Mouse (Mus musculus) midbrain, postnatal 0 days (tissue): ENCODE data around the gene Arhgef17. TPM values are rescaled to one million over a fixed set of nuclear protein-coding genes. Genes with fewer than 3 reads are reported as not detected.

Experiments
- ATAC-seq: fragments of 200-750 bp; cut with Nextera tagmentation; 2 replicates; pipeline ENCODE4 v1.8.0; 2017; ENCODE audit warnings: moderate number of reproducible peaks, mild to moderate bottlenecking, moderate TSS enrichment, moderate library complexity; ENCODE audit not compliant: low FRiP score
- DNase-seq: peaks from one replicate; pipeline ENCODE4 v3.0.0-alpha.2; 2015; ENCODE audit warnings: low spot score
- H3K27ac ChIP-seq: fragments of 300-500 bp; sonication (generic); 2 replicates; pipeline ENCODE4 v1.5.1; 2014; ENCODE audit warnings: low read depth, mild to moderate bottlenecking, low read length, mixed read lengths
- H3K27me3 ChIP-seq: fragments of 300-500 bp; sonication (generic); 2 replicates; pipeline ENCODE4 v1.6.1; 2014; ENCODE audit warnings: low read length, control low read depth, mixed read lengths; ENCODE audit not compliant: insufficient read depth
- H3K36me3 ChIP-seq: fragments of 300-500 bp; sonication (generic); 2 replicates; pipeline ENCODE4 v1.6.1; 2014; ENCODE audit warnings: low read length, control low read depth, mixed read lengths; ENCODE audit not compliant: insufficient read depth
- H3K4me1 ChIP-seq: fragments of 300-500 bp; sonication (generic); 2 replicates; pipeline ENCODE4 v1.6.1; 2014; ENCODE audit warnings: mild to moderate bottlenecking, control low read depth, antibody characterized with exemption, low read length, mixed read lengths; ENCODE audit not compliant: insufficient read depth
- H3K4me2 ChIP-seq: fragments of 300-500 bp; sonication (generic); 2 replicates; pipeline ENCODE4 v1.6.1; 2014; ENCODE audit warnings: low read depth, mild to moderate bottlenecking, low read length, mixed read lengths; ENCODE audit not compliant: poor library complexity, severe bottlenecking
- H3K4me3 ChIP-seq: fragments of 300-500 bp; sonication (generic); 2 replicates; pipeline ENCODE4 v1.5.1; 2014; ENCODE audit warnings: low read depth, mild to moderate bottlenecking, low read length, moderate library complexity
- H3K9ac ChIP-seq: fragments of 300-500 bp; sonication (generic); replicated peaks from 2 replicates; pipeline ENCODE4 v1.6.1; 2014; ENCODE audit warnings: mild to moderate bottlenecking, low read length, moderate library complexity, mixed read lengths; ENCODE audit not compliant: poor library complexity, severe bottlenecking
- H3K9me3 ChIP-seq: fragments of 300-500 bp; sonication (generic); 2 replicates; pipeline ENCODE4 v1.6.1; 2016; ENCODE audit warnings: low read length, control low read depth
- CTCF ChIP-seq: IDR thresholded peaks from 2 replicates; pipeline ENCODE4 v1.5.1; 2016; ENCODE audit warnings: antibody characterized with exemption, mild to moderate bottlenecking
- WGBS: fragments of 180-500 bp; shearing (Covaris S2); extraction: QIAGEN DNeasy Blood & Tissue Kit; methylation state at CpG from one replicate; pipeline ENCODE4 v1.1.7; 2014; 5-methylcytosine and 5-hydroxymethylcytosine counted together
- polyA plus RNA-seq: library from polyadenylated mRNA; unstranded; fragments of >200 nt; fragmentation: Nextera tagmentation; extraction: Ambion mirVana; gene quantifications from 2 replicates; pipeline ENCODE4 v1.2.1, GENCODE M21; 2015
- total RNA-seq: library from RNA; depleted of rRNA; stranded (reverse); fragments of >200 nt; gene quantifications from 2 replicates; pipeline ENCODE4 v1.2.3, GENCODE M21; 2014

The Arhgef17 gene
- total and polyA plus RNA-seq, 2 experiments from 2014 or later, result 16.3 to 89.1 TPM

DNA sequence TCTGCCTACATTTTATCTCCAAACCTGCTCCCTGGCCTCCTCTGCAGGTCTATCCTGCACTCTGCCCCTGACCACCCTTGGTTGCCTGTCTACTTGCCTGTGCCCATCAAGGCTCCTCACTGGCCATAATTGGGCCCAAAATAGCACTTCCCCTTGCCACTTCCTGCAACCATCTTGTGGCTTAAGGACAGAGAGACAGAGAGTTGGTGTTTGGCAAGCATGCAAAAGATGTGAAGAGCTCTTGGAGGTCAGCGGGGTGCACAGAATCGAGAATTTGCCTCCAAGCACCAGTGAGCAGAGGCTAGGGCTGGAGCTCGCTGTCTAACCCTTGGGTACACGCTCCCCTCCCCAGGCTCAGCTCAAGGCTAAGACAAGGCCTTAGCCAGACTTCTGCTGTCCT lies 63.4 kb downstream of the Arhgef17 start:
- H3K36me3 ChIP-seq, result peaks cover 9% of the 10 kb centered on the region
- no peaks in the 10 kb centered on the region for H3K27me3 ChIP-seq
- no peak overlapping the region for H3K4me3 ChIP-seq
- no peaks in the 10 kb centered on the region for H3K4me1 ChIP-seq
- WGBS, result 67% methylated on average over 4 of the region's 4 CpGs
- ATAC-seq, result no peak
- H3K4me2 ChIP-seq, result no peak overlapping the region
- no peak overlapping the region for H3K27ac ChIP-seq
- H3K9ac ChIP-seq, result no peak overlapping the region
- H3K9me3 ChIP-seq, result no peaks in the 10 kb centered on the region
- DNase-seq, result no peak
- TF ChIP-seq CTCF, result no peak

DNA sequence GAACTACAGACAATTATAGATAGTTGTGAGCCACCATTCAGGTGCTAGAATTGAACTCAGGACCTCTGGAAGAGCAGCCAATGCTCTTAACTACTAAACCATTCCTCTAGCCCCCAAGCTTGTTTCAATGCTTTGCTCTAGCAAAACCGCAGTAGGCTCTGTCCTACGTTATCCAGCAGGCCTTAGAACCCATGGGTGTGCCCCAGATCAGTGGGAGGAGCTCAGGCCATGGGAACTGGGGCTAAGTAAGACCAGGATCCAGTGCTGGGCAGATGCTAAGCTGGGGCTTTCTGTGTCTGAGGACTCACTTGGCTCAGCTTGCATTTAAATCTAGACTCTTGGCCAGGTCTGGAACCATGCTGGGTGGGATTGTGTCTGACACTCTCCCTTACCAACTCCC lies 64.3 kb downstream of the Arhgef17 start:
- H3K9ac ChIP-seq, result no peak overlapping the region
- H3K4me1 ChIP-seq, result no peaks in the 10 kb centered on the region
- H3K9me3 ChIP-seq, result no peaks in the 10 kb centered on the region
- no peak overlapping the region for H3K27ac ChIP-seq
- TF ChIP-seq CTCF, result no peak
- ATAC-seq (no peak), DNase-seq (no peak)
- WGBS, result 69% methylated on average over 2 of the region's 2 CpGs
- H3K4me3 ChIP-seq, result no peak overlapping the region
- H3K4me2 ChIP-seq, result no peak overlapping the region
- peaks cover 5% of the 10 kb centered on the region for H3K36me3 ChIP-seq
- no peaks in the 10 kb centered on the region for H3K27me3 ChIP-seq

- Histone ChIP-seq H3K36me3 (no peaks in the 10 kb centered on the region), H3K27me3 (no peaks in the 10 kb centered on the region), H3K9me3 (no peaks in the 10 kb centered on the region), H3K9ac (no peak overlapping the region), H3K4me2 (no peak overlapping the region), H3K27ac (no peak overlapping the region), H3K4me1 (no peaks in the 10 kb centered on the region), H3K4me3 (no peak overlapping the region)
- peak; percentile 82 for TF ChIP-seq CTCF
- DNase-seq (peak; percentile 79), ATAC-seq (no peak)
- WGBS, result 3% methylated on average over 3 of the region's 3 CpGs
These were observed 65.2 kb downstream of the Arhgef17 start for GRCm38 (mm10) chr7:100866675-100867074.

DNA sequence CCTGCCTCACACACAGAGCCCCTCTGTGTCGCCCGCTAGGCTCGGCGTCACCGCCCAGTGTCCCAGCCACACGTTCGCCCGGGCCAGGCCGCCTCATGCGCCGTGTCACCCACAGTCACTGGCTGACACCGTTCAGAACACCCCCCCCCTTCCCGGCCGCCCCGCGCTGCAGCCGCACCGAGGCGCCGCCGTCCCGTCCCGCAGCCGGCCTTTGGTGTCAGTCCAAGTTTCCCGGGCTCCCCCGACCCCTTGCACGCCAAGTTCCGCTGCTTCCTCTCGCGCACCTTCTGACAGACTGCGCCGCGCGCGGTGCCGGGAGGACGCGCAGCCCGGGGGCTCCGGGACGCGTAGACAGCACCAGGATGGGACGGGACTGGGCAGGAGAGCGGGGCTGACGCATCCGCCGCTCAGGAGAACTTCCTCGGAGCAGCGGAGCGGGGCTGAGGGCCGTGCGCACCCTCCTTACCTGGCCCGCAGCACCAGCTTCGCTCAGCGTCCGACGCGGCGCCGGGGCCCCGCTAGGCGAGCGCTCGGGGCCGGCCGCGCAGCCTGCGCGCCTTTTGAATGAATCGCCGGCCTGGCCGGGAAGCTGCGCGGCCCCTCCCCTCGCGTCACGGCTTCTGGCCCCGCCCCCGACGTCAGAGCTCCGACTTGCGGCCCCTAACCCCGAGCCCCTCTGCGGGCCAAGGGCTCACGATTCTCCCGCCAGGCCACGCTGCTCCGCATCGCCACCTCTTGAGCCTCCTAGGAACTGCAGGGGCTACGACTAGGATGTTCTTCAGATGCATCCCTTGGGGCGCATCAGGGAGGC lies 68.9 kb downstream of the Arhgef17 start, which contains the start of gene Relt:
TSS of gene Relt (minus strand) at position 619 of the 811 bp plus-strand sequence.
- peak; percentile 95 for DNase-seq
- Histone ChIP-seq H3K9ac (peak within 1 kb of the TSS; percentile 77), H3K4me1 (no peaks in the 10 kb centered on the region), H3K4me2 (peak within 1 kb of the TSS; percentile 95), H3K36me3 (no peaks in the 10 kb centered on the region), H3K27me3 (no peaks in the 10 kb centered on the region), H3K27ac (peak within 1 kb of the TSS; percentile 27; the same call in 1 of the 2 replicates), H3K4me3 (peak within 1 kb of the TSS; percentile 77), H3K9me3 (no peaks in the 10 kb centered on the region)
- peak; percentile 81 for TF ChIP-seq CTCF
- peak; percentile 89 for ATAC-seq
- WGBS, result 1% methylated on average over 75 of the region's 91 CpGs

DNA sequence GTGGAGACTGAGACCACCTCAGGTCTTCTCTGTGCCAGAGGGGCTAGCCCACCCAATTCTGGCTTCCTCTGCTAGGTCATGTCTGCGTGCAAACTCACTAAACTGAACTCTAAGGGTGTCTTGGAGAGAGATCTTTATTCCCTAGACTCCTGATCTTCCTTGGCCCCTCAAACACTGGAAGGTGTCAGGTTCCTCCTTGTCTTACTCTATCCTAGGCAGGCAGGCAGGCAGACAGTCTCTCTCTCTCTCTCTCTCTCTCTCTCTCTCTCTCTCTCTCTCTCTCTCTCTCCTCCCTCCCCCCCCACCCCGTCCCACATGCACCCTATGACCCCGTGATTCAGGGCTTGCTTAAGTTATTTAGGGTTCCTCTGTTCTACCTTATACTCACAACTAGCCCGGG lies 69.6 kb downstream of the Arhgef17 start:
- peak overlapping the region; percentile 77; the same call in 1 of the 2 replicates for H3K9ac ChIP-seq
- peak overlapping the region; percentile 77 for H3K4me3 ChIP-seq
- H3K9me3 ChIP-seq, result no peaks in the 10 kb centered on the region
- H3K27me3 ChIP-seq, result no peaks in the 10 kb centered on the region
- no peaks in the 10 kb centered on the region for H3K4me1 ChIP-seq
- peak overlapping the region; percentile 95 for H3K4me2 ChIP-seq
- 9% methylated on average over 4 of the region's 4 CpGs for WGBS
- ATAC-seq (no peak), DNase-seq (no peak)
- no peak overlapping the region for H3K27ac ChIP-seq
- no peak for TF ChIP-seq CTCF
- no peaks in the 10 kb centered on the region for H3K36me3 ChIP-seq

DNA sequence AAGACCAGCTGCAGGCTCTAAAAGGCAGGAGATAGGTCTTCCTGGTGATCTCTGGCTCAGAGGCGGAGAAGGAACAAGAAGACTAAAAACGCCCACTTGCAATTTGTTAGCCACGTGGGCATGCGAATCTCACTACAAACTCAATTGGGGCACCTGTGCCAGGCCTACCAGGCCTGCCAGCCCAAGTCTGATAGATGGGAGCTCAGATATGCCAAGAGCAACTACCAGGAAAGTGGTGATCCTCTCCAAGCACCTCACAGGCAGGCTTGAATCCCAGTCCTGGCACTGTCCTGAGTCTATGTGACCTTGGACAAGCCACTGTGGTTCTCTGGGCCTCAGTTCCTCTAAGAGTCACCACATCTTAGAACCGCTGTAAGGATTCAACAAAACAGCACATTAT lies 70.7 kb downstream of the Arhgef17 start:
- ATAC-seq (no peak), DNase-seq (no peak)
- Histone ChIP-seq H3K4me3 (no peak overlapping the region), H3K9me3 (no peaks in the 10 kb centered on the region), H3K27me3 (no peaks in the 10 kb centered on the region), H3K4me1 (no peaks in the 10 kb centered on the region), H3K4me2 (no peak overlapping the region), H3K36me3 (no peaks in the 10 kb centered on the region), H3K9ac (no peak overlapping the region), H3K27ac (no peak overlapping the region)
- WGBS, result 97% methylated on average over 5 of the region's 5 CpGs
- TF ChIP-seq CTCF, result no peak
